Mouse (Mus musculus) ES-Bruce4 (cell line): ENCODE measurements around the gene Bag3. TPM values are rescaled to one million over a fixed set of nuclear protein-coding genes. Genes with fewer than 3 reads are reported as not detected.

Experiments
- H3K27ac ChIP-seq: 2 replicates; pipeline ENCODE4 v1.5.1; 2012; ENCODE audit warnings: low read length, inconsistent platforms; ENCODE audit not compliant: insufficient read depth
- H3K27me3 ChIP-seq: 2 replicates; pipeline ENCODE4 v1.6.1; 2012; ENCODE audit warnings: mild to moderate bottlenecking, low read length, inconsistent platforms; ENCODE audit not compliant: control insufficient read depth, poor library complexity, insufficient read depth, severe bottlenecking
- H3K36me3 ChIP-seq: 2 replicates; pipeline ENCODE4 v1.6.1; 2012; ENCODE audit warnings: inconsistent platforms, mild to moderate bottlenecking, low read length, moderate library complexity; ENCODE audit not compliant: control insufficient read depth, poor library complexity, insufficient read depth, severe bottlenecking
- H3K4me1 ChIP-seq: one replicate; pipeline ENCODE4 v1.8.1; 2011; ENCODE audit warnings: low read length; ENCODE audit not compliant: control insufficient read depth, insufficient read depth
- H3K4me3 ChIP-seq: 2 replicates; pipeline ENCODE4 v1.5.1; 2011; ENCODE audit warnings: low read depth, mild to moderate bottlenecking, low read length
- H3K9ac ChIP-seq: 2 replicates; pipeline ENCODE4 v1.6.1; 2012; ENCODE audit warnings: low read depth, mild to moderate bottlenecking, inconsistent platforms; ENCODE audit not compliant: poor library complexity, severe bottlenecking
- H3K9me3 ChIP-seq: replicated peaks from 2 replicates; pipeline ENCODE4 v1.6.1; 2012; ENCODE audit warnings: mild to moderate bottlenecking, low read length, inconsistent platforms; ENCODE audit not compliant: control insufficient read depth, poor library complexity, insufficient read depth, severe bottlenecking
- CTCF ChIP-seq: IDR thresholded peaks from one replicate; pipeline ENCODE4 v1.8.1; 2011; ENCODE audit warnings: low read depth, low read length
- EP300 ChIP-seq: IDR thresholded peaks from 2 replicates; pipeline ENCODE4 v1.6.1; 2011; ENCODE audit warnings: low read depth, low read length; ENCODE audit not compliant: insufficient read depth
- POLR2A ChIP-seq: IDR thresholded peaks from one replicate; pipeline ENCODE4 v1.8.1; 2011; ENCODE audit warnings: low read length; ENCODE audit not compliant: insufficient read depth
- polyA plus RNA-seq: library from polyadenylated mRNA; stranded (reverse); fragments of >200 nt; gene quantifications from 2 replicates; pipeline ENCODE4 v1.2.4, GENCODE M21; 2011; ENCODE audit warnings: low read depth; ENCODE audit not compliant: missing spikeins, insufficient read depth, insufficient read length

Gene Bag3
- polyA plus RNA-seq, 1 experiment = 28.4 TPM

DNA sequence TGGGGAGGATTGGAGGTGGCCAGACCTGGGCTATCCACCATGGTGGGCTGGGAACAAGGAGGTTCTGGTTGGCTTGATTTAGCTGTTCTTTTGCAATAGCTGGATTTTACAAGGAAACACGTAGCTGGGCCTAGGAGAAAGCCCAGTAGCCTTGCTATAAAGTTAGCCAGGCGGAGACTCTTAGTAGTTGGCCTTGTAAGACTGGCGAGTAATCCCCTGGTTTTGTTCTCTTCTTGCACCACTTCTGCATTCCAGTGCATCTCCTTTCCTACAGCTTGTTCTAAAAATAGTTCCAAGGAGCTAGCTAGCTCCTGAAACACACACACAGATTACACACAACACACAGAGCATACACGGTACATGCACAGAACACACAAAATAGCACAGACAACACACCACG is 15.4 kb downstream of the Bag3 start:
- H3K9ac ChIP-seq = no peak overlapping the region
- no peaks in the 10 kb centered on the region for H3K27me3 ChIP-seq
- H3K36me3 ChIP-seq = no peaks in the 10 kb centered on the region
- TF ChIP-seq POLR2A (no peak), CTCF (no peak), EP300 (no peak)
- H3K9me3 ChIP-seq = no peaks in the 10 kb centered on the region
- H3K4me1 ChIP-seq = peaks cover 4% of the 10 kb centered on the region
- H3K4me3 ChIP-seq = no peak overlapping the region
- H3K27ac ChIP-seq = no peak overlapping the region

DNA sequence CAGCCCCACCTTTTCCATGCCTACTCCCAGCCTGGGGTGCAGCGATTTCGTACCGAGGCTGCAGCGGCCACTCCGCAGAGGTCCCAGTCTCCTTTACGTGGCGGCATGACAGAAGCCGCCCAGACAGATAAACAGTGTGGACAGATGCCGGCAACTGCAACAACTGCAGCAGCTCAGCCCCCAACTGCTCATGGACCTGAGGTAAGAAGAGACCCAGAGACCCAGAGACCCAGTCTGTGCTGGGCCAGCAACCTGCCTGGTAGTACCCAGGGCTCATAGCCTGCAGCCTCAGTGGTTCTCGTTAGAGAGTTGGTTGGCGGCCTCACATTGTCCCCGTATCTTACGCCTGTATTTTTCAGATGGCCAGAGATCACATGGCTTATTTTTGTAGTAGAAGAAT is 16.7 kb downstream of the Bag3 start:
- Histone ChIP-seq H3K36me3 (no peaks in the 10 kb centered on the region), H3K4me3 (no peak overlapping the region), H3K9me3 (no peaks in the 10 kb centered on the region), H3K27me3 (no peaks in the 10 kb centered on the region), H3K27ac (no peak overlapping the region), H3K4me1 (peaks cover 4% of the 10 kb centered on the region), H3K9ac (no peak overlapping the region)
- TF ChIP-seq CTCF (no peak), POLR2A (no peak), EP300 (no peak)

DNA sequence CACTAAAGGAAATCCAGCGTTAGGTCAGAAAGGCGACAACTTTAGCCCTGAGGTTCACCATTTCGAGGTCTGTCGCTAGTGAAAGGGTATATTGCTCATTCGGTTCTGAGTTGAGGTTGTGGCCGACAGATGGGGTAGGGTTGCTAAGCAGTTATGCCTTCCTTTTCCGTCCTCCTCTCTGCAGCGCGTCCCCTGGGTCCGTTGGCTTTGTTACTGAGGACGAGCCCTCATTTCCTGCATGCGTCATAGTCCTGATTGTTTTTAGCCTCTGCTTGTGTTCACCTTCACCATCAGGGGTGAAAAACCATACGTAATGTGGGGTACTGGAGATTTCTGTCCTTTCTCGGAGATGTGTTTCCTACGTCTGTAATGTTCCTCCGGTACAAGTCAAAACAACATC is 17.3 kb downstream of the Bag3 start:
- peaks cover 2% of the 10 kb centered on the region for H3K4me1 ChIP-seq
- H3K9ac ChIP-seq = no peak overlapping the region
- H3K36me3 ChIP-seq = peaks cover 3% of the 10 kb centered on the region; the same call in 1 of the 2 replicates
- H3K9me3 ChIP-seq = no peaks in the 10 kb centered on the region
- H3K27me3 ChIP-seq = no peaks in the 10 kb centered on the region
- H3K4me3 ChIP-seq = no peak overlapping the region
- TF ChIP-seq POLR2A = no peak
- no peak for TF ChIP-seq EP300
- TF ChIP-seq CTCF = no peak
- H3K27ac ChIP-seq = no peak overlapping the region

DNA sequence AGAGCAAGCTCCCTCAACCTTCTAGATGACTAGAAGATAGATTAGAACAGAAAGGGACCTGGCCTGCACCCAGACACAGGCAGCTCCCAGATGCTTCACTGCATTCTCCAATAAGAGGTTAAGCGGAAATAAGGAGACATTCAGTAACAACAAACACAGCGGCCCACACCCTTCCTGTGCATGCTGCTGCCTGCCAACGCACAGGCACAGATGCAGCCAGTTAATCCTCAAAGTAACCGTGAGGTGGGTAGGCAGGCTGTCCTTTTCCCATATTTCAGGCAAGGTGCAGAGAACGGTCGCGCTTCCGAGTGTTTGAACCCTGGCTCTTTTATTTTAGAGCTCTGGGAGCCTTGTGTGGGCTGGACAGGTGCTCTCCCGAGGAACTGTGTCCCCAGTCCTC is 17.8 kb downstream of the Bag3 start:
- TF ChIP-seq CTCF (no peak), POLR2A (no peak), EP300 (no peak)
- H3K36me3 ChIP-seq = peaks cover 3% of the 10 kb centered on the region; the same call in 1 of the 2 replicates
- H3K9ac ChIP-seq = no peak overlapping the region
- H3K9me3 ChIP-seq = no peaks in the 10 kb centered on the region
- H3K27ac ChIP-seq = no peak overlapping the region
- no peak overlapping the region for H3K4me3 ChIP-seq
- no peaks in the 10 kb centered on the region for H3K27me3 ChIP-seq
- peaks cover 1% of the 10 kb centered on the region for H3K4me1 ChIP-seq

DNA sequence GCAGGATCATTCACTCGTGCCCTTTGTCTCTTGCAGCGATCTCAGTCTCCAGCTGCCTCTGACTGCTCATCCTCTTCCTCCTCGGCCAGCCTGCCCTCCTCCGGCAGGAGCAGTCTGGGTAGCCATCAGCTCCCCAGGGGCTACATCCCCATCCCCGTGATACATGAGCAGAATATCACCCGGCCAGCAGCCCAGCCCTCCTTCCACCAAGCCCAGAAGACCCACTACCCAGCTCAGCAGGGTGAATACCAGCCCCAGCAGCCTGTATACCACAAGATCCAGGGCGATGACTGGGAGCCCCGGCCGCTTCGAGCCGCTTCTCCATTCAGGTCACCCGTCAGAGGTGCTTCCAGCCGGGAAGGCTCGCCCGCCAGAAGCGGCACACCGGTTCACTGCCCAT is 18.4 kb downstream of the Bag3 start:
- Histone ChIP-seq H3K4me1 (no peaks in the 10 kb centered on the region), H3K36me3 (peaks cover 3% of the 10 kb centered on the region; the same call in 1 of the 2 replicates), H3K9me3 (no peaks in the 10 kb centered on the region), H3K27me3 (no peaks in the 10 kb centered on the region), H3K4me3 (no peak overlapping the region), H3K9ac (no peak overlapping the region), H3K27ac (no peak overlapping the region)
- TF ChIP-seq POLR2A = no peak
- no peak for TF ChIP-seq EP300
- no peak for TF ChIP-seq CTCF

DNA sequence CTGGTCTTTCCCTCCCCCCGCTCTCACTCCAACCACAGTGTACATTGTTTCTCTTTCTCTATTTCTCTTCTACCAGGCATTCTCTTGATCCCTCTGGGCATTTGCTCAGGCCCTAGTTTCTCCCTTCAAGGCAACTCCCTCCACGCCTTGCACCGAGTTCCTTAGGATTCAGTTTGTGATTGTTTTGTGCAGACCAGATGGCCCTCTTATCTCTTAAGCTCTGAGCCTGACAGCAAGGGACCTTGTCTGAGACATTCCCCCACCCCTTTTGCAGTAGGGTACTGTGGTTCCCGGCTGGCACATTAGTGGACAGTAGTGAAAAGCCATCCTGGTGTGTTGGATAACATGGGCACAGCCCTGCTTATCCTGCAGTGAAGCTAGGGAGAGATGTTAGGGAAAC is 19.1 kb downstream of the Bag3 start:
- no peak overlapping the region for H3K27ac ChIP-seq
- peaks cover 3% of the 10 kb centered on the region; the same call in 1 of the 2 replicates for H3K36me3 ChIP-seq

More for the DNA sequence above, 19.1 kb downstream of the Bag3 start:
- H3K4me1 ChIP-seq = no peaks in the 10 kb centered on the region
- no peaks in the 10 kb centered on the region for H3K9me3 ChIP-seq
- no peak overlapping the region for H3K9ac ChIP-seq
- H3K27me3 ChIP-seq = no peaks in the 10 kb centered on the region
- H3K4me3 ChIP-seq = no peak overlapping the region
- TF ChIP-seq POLR2A = no peak
- TF ChIP-seq EP300 = no peak
